Mouse (Mus musculus): Measurements from ENCODE around the gene Gm11733. TPM values are rescaled to one million over a fixed set of nuclear protein-coding genes. Genes with fewer than 3 reads are reported as not detected.
"Not testable (repeated sequence)": the region's sequence is repeated elsewhere in the genome, so short reads cannot be mapped to it uniquely, and the experiment has no call there.

Gm11733 gene
- 0.09 TPM in 1 of 2 replicates, not detected in the other for polyA plus RNA-seq (2015; fragmentation: Nextera tagmentation; extraction: Ambion mirVana)

- WGBS, result 15% methylated on average over 12 of the region's 12 CpGs
- no peaks in the 10 kb centered on the region for H3K9me3 ChIP-seq (replicated peaks)
- peak; percentile 15; the same call in 1 of the 2 replicates for ATAC-seq (ENCODE audit: low FRiP score)
These were observed at the start of gene Gm11733 for GRCm38 (mm10) chr11:117484198-117484597. Gene Gm11733 (plus strand): TSS chr11:117484368.

GRCm38 (mm10) chr11:117436401-117437109 is 47.6 kb upstream of the Gm11733 start:
- H3K4me1 ChIP-seq, result peaks cover 45% of the 10 kb centered on the region
- H3K9ac ChIP-seq (replicated peaks), result peak overlapping the region; percentile 20
- H3K4me3 ChIP-seq (replicated peaks), result no peak overlapping the region
- peak overlapping the region; percentile 43 for H3K4me2 ChIP-seq
- H3K9me3 ChIP-seq (replicated peaks), result no peaks in the 10 kb centered on the region
- H3K27me3 ChIP-seq (replicated peaks), result no peaks in the 10 kb centered on the region
- WGBS, result 20% methylated on average over 22 of the region's 22 CpGs
- peak overlapping the region; percentile 64 for H3K27ac ChIP-seq (replicated peaks)
- peak; percentile 90 for ATAC-seq (ENCODE audit: low FRiP score)
- no peaks in the 10 kb centered on the region for H3K36me3 ChIP-seq

More at GRCm38 (mm10) chr11:117484198-117484597, at the start of gene Gm11733:
- Histone ChIP-seq H3K4me2 (peak within 1 kb of the TSS; percentile 57), H3K4me1 (peaks cover 56% of the 10 kb centered on the region), H3K27ac (replicated peaks) (peak within 1 kb of the TSS; percentile 87), H3K27me3 (replicated peaks) (peaks cover 12% of the 10 kb centered on the region; the same call in 1 of the 2 replicates), H3K9ac (replicated peaks) (0 out of 2 replicates have a peak within 1 kb of the TSS, but pooled peaks have one; percentile 10), H3K36me3 (no peaks in the 10 kb centered on the region), H3K4me3 (replicated peaks) (no peak within 1 kb of the TSS)

- Histone ChIP-seq H3K9ac (replicated peaks) (no peak overlapping the region), H3K36me3 (no peaks in the 10 kb centered on the region), H3K9me3 (replicated peaks) (no peaks in the 10 kb centered on the region), H3K27ac (replicated peaks) (peak overlapping the region; percentile 64), H3K4me2 (peak overlapping the region; percentile 43), H3K27me3 (replicated peaks) (no peaks in the 10 kb centered on the region), H3K4me1 (peaks cover 45% of the 10 kb centered on the region), H3K4me3 (replicated peaks) (no peak overlapping the region)
- ATAC-seq (ENCODE audit: low FRiP score), result peak; percentile 10; the same call in 1 of the 2 replicates
- WGBS, result 20% methylated on average over 7 of the region's 7 CpGs
These were observed 47.1 kb upstream of the Gm11733 start for GRCm38 (mm10) chr11:117437110-117437490.

- no peak overlapping the region for H3K27ac ChIP-seq (replicated peaks)
- no peak for ATAC-seq (ENCODE audit: low FRiP score)
- no peak overlapping the region for H3K4me2 ChIP-seq
- no peaks in the 10 kb centered on the region for H3K27me3 ChIP-seq (replicated peaks)
- no peak overlapping the region for H3K9ac ChIP-seq (replicated peaks)
- 28% methylated on average over 6 of the region's 6 CpGs for WGBS
- no peaks in the 10 kb centered on the region for H3K9me3 ChIP-seq (replicated peaks)
- peaks cover 45% of the 10 kb centered on the region for H3K4me1 ChIP-seq
- no peak overlapping the region for H3K4me3 ChIP-seq (replicated peaks)
- H3K36me3 ChIP-seq, result no peaks in the 10 kb centered on the region
These were observed 45.8 kb upstream of the Gm11733 start for GRCm38 (mm10) chr11:117438363-117438762.

- 10% methylated on average over 22 of the region's 22 CpGs for WGBS
- no peak for ATAC-seq (ENCODE audit: low FRiP score)
- peaks cover 57% of the 10 kb centered on the region for H3K4me1 ChIP-seq
- H3K4me3 ChIP-seq (replicated peaks), result no peak overlapping the region
- H3K9me3 ChIP-seq (replicated peaks), result no peaks in the 10 kb centered on the region
- no peaks in the 10 kb centered on the region for H3K36me3 ChIP-seq
- no peak overlapping the region for H3K27ac ChIP-seq (replicated peaks)
- H3K4me2 ChIP-seq, result peak overlapping the region; percentile 32
- H3K27me3 ChIP-seq (replicated peaks), result no peaks in the 10 kb centered on the region
- H3K9ac ChIP-seq (replicated peaks), result no peak overlapping the region
These were observed 43.2 kb upstream of the Gm11733 start for GRCm38 (mm10) chr11:117440865-117441425.

- no peaks in the 10 kb centered on the region for H3K9me3 ChIP-seq (replicated peaks)
- no peak overlapping the region for H3K4me2 ChIP-seq
- H3K9ac ChIP-seq (replicated peaks), result no peak overlapping the region
- peaks cover 32% of the 10 kb centered on the region for H3K4me1 ChIP-seq
- ATAC-seq (ENCODE audit: low FRiP score), result no peak
- no peak overlapping the region for H3K4me3 ChIP-seq (replicated peaks)
- H3K27ac ChIP-seq (replicated peaks), result no peak overlapping the region
- 61% methylated on average over 2 of the region's 2 CpGs for WGBS
- no peaks in the 10 kb centered on the region for H3K27me3 ChIP-seq (replicated peaks)
- H3K36me3 ChIP-seq, result no peaks in the 10 kb centered on the region
These were observed 40.1 kb upstream of the Gm11733 start for GRCm38 (mm10) chr11:117444090-117444489.

- no peaks in the 10 kb centered on the region for H3K36me3 ChIP-seq
- ATAC-seq (ENCODE audit: low FRiP score), result 0 out of 2 replicates have a peak, but pooled peaks have one; percentile 17
- no peaks in the 10 kb centered on the region for H3K27me3 ChIP-seq (replicated peaks)
- peak overlapping the region; percentile 54; the same call in 1 of the 2 replicates for H3K27ac ChIP-seq (replicated peaks)
- 0 out of 2 replicates have a peak overlapping the region, but pooled peaks have one; percentile 23 for H3K9ac ChIP-seq (replicated peaks)
- no peaks in the 10 kb centered on the region for H3K9me3 ChIP-seq (replicated peaks)
- H3K4me3 ChIP-seq (replicated peaks), result no peak overlapping the region
- no peak overlapping the region for H3K4me2 ChIP-seq
- peaks cover 24% of the 10 kb centered on the region for H3K4me1 ChIP-seq
- 28% methylated on average over 6 of the region's 6 CpGs for WGBS
These were observed 38.5 kb upstream of the Gm11733 start for GRCm38 (mm10) chr11:117445707-117446106.

- H3K27ac ChIP-seq (replicated peaks), result peak overlapping the region; percentile 23
- no peak for ATAC-seq (ENCODE audit: low FRiP score)
- WGBS, result 11% methylated on average over 10 of the region's 10 CpGs
These were observed 30.1 kb upstream of the Gm11733 start for GRCm38 (mm10) chr11:117454086-117454485.

GRCm38 (mm10) chr11:117459148-117459547 is 25.0 kb upstream of the Gm11733 start:
- WGBS, result 4% methylated on average over 8 of the region's 8 CpGs

More at GRCm38 (mm10) chr11:117454086-117454485, 30.1 kb upstream of the Gm11733 start:
- Histone ChIP-seq H3K9ac (replicated peaks) (no peak overlapping the region), H3K4me2 (no peak overlapping the region), H3K9me3 (replicated peaks) (no peaks in the 10 kb centered on the region), H3K27me3 (replicated peaks) (peaks cover 5% of the 10 kb centered on the region), H3K4me3 (replicated peaks) (no peak overlapping the region), H3K4me1 (peaks cover 13% of the 10 kb centered on the region), H3K36me3 (no peaks in the 10 kb centered on the region)

GRCm38 (mm10) chr11:117462202-117462864 is 21.8 kb upstream of the Gm11733 start:
- WGBS, result 4% methylated on average over 16 of the region's 16 CpGs
- Histone ChIP-seq H3K36me3 (no peaks in the 10 kb centered on the region), H3K4me1 (peaks cover 50% of the 10 kb centered on the region), H3K4me3 (replicated peaks) (no peak overlapping the region), H3K27ac (replicated peaks) (peak overlapping the region; percentile 80), H3K9me3 (replicated peaks) (no peaks in the 10 kb centered on the region), H3K4me2 (peak overlapping the region; percentile 19), H3K27me3 (replicated peaks) (peaks cover 14% of the 10 kb centered on the region), H3K9ac (replicated peaks) (peak overlapping the region; percentile 28; the same call in 1 of the 2 replicates)
- peak; percentile 65 for ATAC-seq (ENCODE audit: low FRiP score)

More at GRCm38 (mm10) chr11:117459148-117459547, 25.0 kb upstream of the Gm11733 start:
- Histone ChIP-seq H3K4me2 (no peak overlapping the region), H3K9ac (replicated peaks) (no peak overlapping the region), H3K4me3 (replicated peaks) (no peak overlapping the region), H3K9me3 (replicated peaks) (no peaks in the 10 kb centered on the region), H3K27ac (replicated peaks) (no peak overlapping the region), H3K27me3 (replicated peaks) (peaks cover 11% of the 10 kb centered on the region), H3K4me1 (peaks cover 36% of the 10 kb centered on the region), H3K36me3 (no peaks in the 10 kb centered on the region)
- no peak for ATAC-seq (ENCODE audit: low FRiP score)

- not testable (repeated sequence) for H3K36me3 ChIP-seq; H3K9me3 ChIP-seq (replicated peaks); H3K4me3 ChIP-seq (replicated peaks); H3K9ac ChIP-seq (replicated peaks); ATAC-seq (ENCODE audit: low FRiP score); H3K4me2 ChIP-seq
- Histone ChIP-seq H3K27ac (replicated peaks) (peak overlapping the region; percentile 80), H3K27me3 (replicated peaks) (peaks cover 14% of the 10 kb centered on the region), H3K4me1 (peaks cover 52% of the 10 kb centered on the region)
- 82% methylated on average over 4 of the region's 4 CpGs for WGBS
These were observed 20.8 kb upstream of the Gm11733 start for GRCm38 (mm10) chr11:117463416-117463815.

All from neural tube, embryonic 15.5 days (tissue).